Mouse (Mus musculus) liver, embryonic 14.5 days (tissue): Measurements from ENCODE around the gene OR5BS1P. TPM values are rescaled to one million over a fixed set of nuclear protein-coding genes. Genes with fewer than 3 reads are reported as not detected.

Source experiments
- ATAC-seq: fragments of 200-750 bp; cut with Nextera tagmentation; 2 replicates; pipeline ENCODE4 v1.8.0; 2017; ENCODE audit warnings: moderate number of reproducible peaks, mild to moderate bottlenecking, moderate library complexity; ENCODE audit not compliant: insufficient read depth
- DNase-seq, 3 experiments: peaks; one replicate each; pipeline ENCODE4 v3.0.0-alpha.2; 2012 to 2013; ENCODE audit warnings: low read depth in 3 of 3, low spot score in 3 of 3
- H3K27ac ChIP-seq: fragments of 300-500 bp; sonication (generic); 2 replicates; pipeline ENCODE4 v1.5.1; 2014; ENCODE audit warnings: moderate library complexity, mild to moderate bottlenecking, control low read depth, inconsistent platforms
- H3K27me3 ChIP-seq: fragments of 300-500 bp; sonication (generic); 2 replicates; pipeline ENCODE4 v1.6.1; 2014; ENCODE audit warnings: mild to moderate bottlenecking, low read length, moderate library complexity; ENCODE audit not compliant: control insufficient read depth, insufficient read depth
- H3K36me3 ChIP-seq: fragments of 300-500 bp; sonication (generic); replicated peaks from 2 replicates; pipeline ENCODE4 v1.6.1; 2014; ENCODE audit warnings: low read depth; ENCODE audit not compliant: control insufficient read depth, insufficient read depth
- H3K4me1 ChIP-seq, 2 experiments: fragments of 200-500 bp in 1 of 2; fragments of 300-500 bp in 1 of 2; sonication (generic) in 1 of 2; replicated peaks; 2 replicates each; pipeline ENCODE4 v1.6.1; 2012 to 2014; ENCODE audit warnings: antibody characterized with exemption in 1 of 2, inconsistent platforms in 1 of 2, low read length in 1 of 2; ENCODE audit not compliant: control insufficient read depth in 2 of 2, insufficient read depth in 2 of 2
- H3K4me2 ChIP-seq: fragments of 300-500 bp; sonication (generic); 2 replicates; pipeline ENCODE4 v1.6.1; 2014; ENCODE audit warnings: low read depth, mild to moderate bottlenecking, control low read depth, moderate library complexity
- H3K4me3 ChIP-seq, 2 experiments: fragments of 200-500 bp in 1 of 2; fragments of 300-500 bp in 1 of 2; sonication (generic) in 1 of 2; 2 replicates each; pipeline ENCODE4 v1.5.1; 2012 to 2014; ENCODE audit warnings: low read depth in 2 of 2, low read length in 2 of 2, mild to moderate bottlenecking in 2 of 2, control low read depth in 1 of 2, inconsistent platforms in 1 of 2, moderate library complexity in 1 of 2; ENCODE audit not compliant: insufficient read depth in 1 of 2
- H3K9ac ChIP-seq: fragments of 300-500 bp; sonication (generic); replicated peaks from 2 replicates; pipeline ENCODE4 v1.6.1; 2014; ENCODE audit warnings: mild to moderate bottlenecking, control low read depth, moderate library complexity
- H3K9me3 ChIP-seq: fragments of 300-500 bp; sonication (generic); 2 replicates; pipeline ENCODE4 v1.6.1; 2016; ENCODE audit warnings: low read length, mixed read lengths; ENCODE audit not compliant: control insufficient read depth
- CTCF ChIP-seq: IDR thresholded peaks from 2 replicates; pipeline ENCODE4 v1.5.1; 2016; ENCODE audit warnings: antibody characterized with exemption, low read depth, control low read depth
- EP300 ChIP-seq: IDR thresholded peaks from 2 replicates; pipeline ENCODE4 v1.6.1; 2016; ENCODE audit warnings: antibody characterized with exemption, low read depth
- WGBS: fragments of 180-500 bp; shearing (Covaris S2); extraction: QIAGEN DNeasy Blood & Tissue Kit; methylation state at CpG from one replicate; pipeline ENCODE4 v1.1.7; 2014; ENCODE audit not compliant: insufficient replicate concordance; 5-methylcytosine and 5-hydroxymethylcytosine counted together
- polyA plus RNA-seq, 2 experiments: library from polyadenylated mRNA; depleted of rRNA in 1 of 2; stranded (reverse) in 1 of 2; unstranded in 1 of 2; fragments of >200 nt; fragmentation: Nextera tagmentation in 1 of 2; extraction: Ambion mirVana in 1 of 2; gene quantifications; 2 replicates each; pipeline versions ENCODE4 v1.2.1 to v1.2.3; 2012 to 2014

The OR5BS1P gene
- polyA plus RNA-seq, 2 experiments: not detected

DNA sequence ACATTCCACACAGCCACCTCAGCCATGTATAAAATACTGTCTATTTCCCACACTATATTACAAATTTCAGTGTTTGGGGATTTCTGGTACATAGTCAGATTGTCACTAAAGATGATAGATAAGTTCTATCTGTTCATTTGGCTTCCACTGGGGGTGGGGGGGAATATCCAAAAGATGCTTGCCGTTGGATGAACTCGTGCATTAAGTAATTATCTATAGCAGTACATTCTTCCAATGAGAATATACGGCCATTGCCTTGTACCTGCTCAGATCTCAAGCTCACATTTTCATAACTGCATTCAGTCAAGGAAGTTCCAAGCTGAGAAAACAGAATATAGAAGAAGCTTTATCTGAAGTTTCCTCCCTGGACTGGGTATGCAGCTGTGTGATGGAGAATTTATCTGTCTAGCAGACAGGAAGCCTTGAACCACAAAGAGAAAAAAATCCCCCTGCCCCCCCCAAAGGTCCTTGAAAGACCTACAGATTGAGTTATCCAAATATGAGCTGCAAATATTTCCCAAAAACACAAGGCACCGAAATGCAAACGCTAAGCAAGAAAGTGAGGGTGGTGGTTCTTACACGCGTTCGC, 16.8 kb downstream of the OR5BS1P start:
- WGBS: 57% methylated on average over 8 of the region's 8 CpGs
- Histone ChIP-seq H3K27ac (no peak overlapping the region), H3K4me2 (no peak overlapping the region), H3K9ac (no peak overlapping the region), H3K27me3 (no peaks in the 10 kb centered on the region), H3K4me1 (0 out of 4 replicates have a peak, but pooled peaks cover 0 to 2% of the 10 kb centered on the region in 2 experiments), H3K9me3 (no peaks in the 10 kb centered on the region), H3K36me3 (no peaks in the 10 kb centered on the region), H3K4me3 (no peak overlapping the region)
- no peak for TF ChIP-seq CTCF
- ATAC-seq (no peak), DNase-seq (no peak)

DNA sequence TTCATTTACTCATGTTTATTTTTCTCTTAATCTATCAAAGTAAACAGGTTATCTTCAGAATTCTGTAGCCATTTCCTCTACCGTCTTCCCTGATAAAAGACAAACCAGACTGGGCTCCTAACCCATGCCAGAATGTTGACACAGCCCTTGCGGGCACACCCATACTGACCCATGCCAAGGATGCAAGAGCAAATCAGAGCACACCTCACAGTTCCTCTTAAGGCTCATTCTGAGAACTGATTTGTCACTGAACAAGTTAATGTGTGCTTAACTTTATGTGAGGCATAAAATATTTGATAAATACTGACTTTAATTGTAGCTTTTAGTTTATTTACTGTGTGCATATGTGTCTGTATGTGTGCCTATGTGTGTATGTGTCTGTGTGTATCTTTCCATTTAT, 21.6 kb downstream of the OR5BS1P start:
- DNase-seq (no peak), ATAC-seq (no peak)
- Histone ChIP-seq H3K4me2 (no peak overlapping the region), H3K27ac (no peak overlapping the region), H3K9me3 (no peaks in the 10 kb centered on the region), H3K27me3 (no peaks in the 10 kb centered on the region), H3K9ac (no peak overlapping the region), H3K4me3 (no peak overlapping the region), H3K36me3 (no peaks in the 10 kb centered on the region), H3K4me1 (no peaks in the 10 kb centered on the region)
- TF ChIP-seq CTCF (no peak), EP300 (no peak)
- 46% methylated on average over 2 of the region's 2 CpGs for WGBS

DNA sequence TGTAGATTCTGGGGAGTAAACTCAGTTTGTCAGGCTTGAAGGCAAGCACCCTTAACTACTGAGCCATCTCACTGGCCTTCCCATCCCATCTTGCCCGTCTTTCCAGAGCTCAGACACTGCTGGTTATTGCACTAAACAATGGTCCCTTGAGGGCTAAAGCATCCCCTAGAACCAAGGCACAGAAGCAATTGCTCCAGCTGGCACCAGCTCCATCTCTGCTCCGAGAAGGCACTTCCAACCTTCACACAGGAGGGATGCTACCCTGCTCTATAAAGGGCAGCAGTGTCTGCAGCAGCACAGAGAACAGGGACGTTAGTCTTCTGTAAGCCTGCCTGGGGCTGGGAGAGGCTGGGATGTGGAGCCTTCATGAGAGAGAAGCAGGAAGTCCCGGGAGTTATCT, 22.4 kb downstream of the OR5BS1P start, which contains the start of gene Olfr279:
Gene Olfr279, plus strand, starts transcription at position 301 of the 400 bp plus-strand sequence.
- Histone ChIP-seq H3K36me3 (no peaks in the 10 kb centered on the region), H3K27ac (no peak within 1 kb of the TSS), H3K4me2 (no peak within 1 kb of the TSS), H3K27me3 (no peaks in the 10 kb centered on the region), H3K4me1 (no peaks in the 10 kb centered on the region), H3K9me3 (no peaks in the 10 kb centered on the region), H3K4me3 (no peak within 1 kb of the TSS), H3K9ac (no peak within 1 kb of the TSS)
- WGBS: 27% methylated on average over 4 of the region's 4 CpGs
- ATAC-seq (no peak), DNase-seq (no peak)
- TF ChIP-seq CTCF: no peak
- TF ChIP-seq EP300: no peak

DNA sequence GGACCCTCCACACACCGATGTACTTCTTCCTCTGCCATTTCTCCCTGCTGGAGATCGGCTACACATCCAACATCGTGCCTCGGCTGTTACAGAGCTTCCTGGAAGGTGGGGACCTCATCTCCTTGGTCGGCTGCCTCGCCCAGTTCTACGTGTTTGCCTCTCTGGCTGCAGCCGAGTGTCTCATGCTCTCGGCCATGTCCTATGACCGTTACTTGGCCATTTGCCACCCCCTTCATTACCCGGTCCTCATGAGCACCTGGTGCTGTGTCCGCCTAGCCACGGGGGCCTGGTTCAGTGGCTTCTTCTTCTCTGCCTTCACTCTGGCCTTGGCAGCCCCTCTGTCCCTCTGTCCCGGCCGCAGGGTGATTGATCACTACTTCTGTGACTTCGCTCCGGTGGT, 27.9 kb downstream of the OR5BS1P start:
- no peaks in the 10 kb centered on the region for H3K36me3 ChIP-seq
- no peaks in the 10 kb centered on the region for H3K9me3 ChIP-seq
- ATAC-seq: no peak
- DNase-seq: no peak
- H3K4me2 ChIP-seq: no peak overlapping the region
- H3K27me3 ChIP-seq: no peaks in the 10 kb centered on the region
- TF ChIP-seq CTCF (no peak), EP300 (no peak)
- WGBS: 70% methylated on average over 17 of the region's 17 CpGs
- no peak overlapping the region for H3K4me3 ChIP-seq
- H3K9ac ChIP-seq: no peak overlapping the region
- H3K4me1 ChIP-seq: no peaks in the 10 kb centered on the region
- H3K27ac ChIP-seq: no peak overlapping the region

DNA sequence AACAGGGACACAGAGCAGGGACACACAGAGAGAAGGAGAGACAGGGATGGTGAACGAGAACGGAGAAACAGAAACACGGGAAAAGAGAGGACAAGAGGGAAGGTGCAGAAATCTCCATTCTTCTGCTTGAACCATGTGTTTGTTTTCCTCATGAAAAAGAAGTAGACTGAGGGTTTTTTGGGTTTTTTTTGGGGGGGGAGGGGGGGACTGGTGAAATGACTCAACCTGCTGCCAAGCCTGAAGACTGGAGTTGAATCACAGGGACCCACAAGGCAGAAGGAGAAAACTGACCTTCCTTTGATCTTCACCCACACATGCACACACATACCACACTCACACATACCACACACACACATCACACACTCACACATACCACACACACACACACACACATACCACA, 33.6 kb downstream of the OR5BS1P start:
- no peak overlapping the region for H3K9ac ChIP-seq
- H3K4me1 ChIP-seq: no peaks in the 10 kb centered on the region
- no peak for TF ChIP-seq CTCF
- no peak for TF ChIP-seq EP300
- DNase-seq (no peak), ATAC-seq (no peak)
- no peak overlapping the region for H3K4me3 ChIP-seq
- H3K4me2 ChIP-seq: no peak overlapping the region
- 75% methylated on average over 3 of the region's 3 CpGs for WGBS
- H3K9me3 ChIP-seq: no peaks in the 10 kb centered on the region
- no peaks in the 10 kb centered on the region for H3K36me3 ChIP-seq
- H3K27me3 ChIP-seq: no peaks in the 10 kb centered on the region; the same call in 1 of the 2 replicates
- H3K27ac ChIP-seq: no peak overlapping the region
